Mouse (Mus musculus) retina, embryonic 14.5 days (tissue): Measurements from ENCODE around the gene Enthd1.
"Not testable (repeated sequence)": the region's sequence is repeated elsewhere in the genome, so short reads cannot be mapped to it uniquely, and the experiment has no call there.

Experiments
- DNase-seq: peaks from one replicate; pipeline ENCODE4 v3.0.0-alpha.2; 2015; ENCODE audit warnings: low spot score

The Enthd1 gene

GRCm38 (mm10) chr15:80565106-80565665, at the start of gene Enthd1:
TSS of gene Enthd1 (minus strand) at chr15:80565156.
- no peak for DNase-seq

- DNase-seq: no peak
Observed at GRCm38 (mm10) chr15:80613904-80614303, 48.9 kb upstream of the Enthd1 start.

- DNase-seq: no peak
Observed at GRCm38 (mm10) chr15:80611478-80611877, 46.5 kb upstream of the Enthd1 start.

GRCm38 (mm10) chr15:80610335-80610734, 45.4 kb upstream of the Enthd1 start:
- DNase-seq: no peak

DNA sequence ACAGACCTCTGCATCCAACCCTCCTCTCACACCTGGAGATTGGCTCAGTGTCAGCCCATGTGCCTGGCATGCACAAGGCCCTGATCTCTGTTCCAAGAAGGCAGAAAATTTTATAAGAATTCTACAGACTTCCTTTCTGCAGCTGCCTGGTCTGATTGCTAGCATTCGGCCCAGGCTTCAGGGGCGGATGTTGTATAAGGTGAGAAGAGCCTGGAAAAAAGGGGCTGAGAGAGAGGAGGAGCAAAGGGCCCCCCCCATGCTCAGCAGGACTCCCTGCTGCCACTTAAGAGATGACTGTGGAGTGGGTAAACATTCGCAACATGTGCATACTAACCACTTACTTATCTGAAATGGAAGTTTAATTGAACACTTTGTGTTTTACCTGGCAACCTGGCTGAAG, 43.0 kb upstream of the Enthd1 start:
- no peak for DNase-seq

GRCm38 (mm10) chr15:80604026-80604425, 39.1 kb upstream of the Enthd1 start:
- DNase-seq: no peak

DNA sequence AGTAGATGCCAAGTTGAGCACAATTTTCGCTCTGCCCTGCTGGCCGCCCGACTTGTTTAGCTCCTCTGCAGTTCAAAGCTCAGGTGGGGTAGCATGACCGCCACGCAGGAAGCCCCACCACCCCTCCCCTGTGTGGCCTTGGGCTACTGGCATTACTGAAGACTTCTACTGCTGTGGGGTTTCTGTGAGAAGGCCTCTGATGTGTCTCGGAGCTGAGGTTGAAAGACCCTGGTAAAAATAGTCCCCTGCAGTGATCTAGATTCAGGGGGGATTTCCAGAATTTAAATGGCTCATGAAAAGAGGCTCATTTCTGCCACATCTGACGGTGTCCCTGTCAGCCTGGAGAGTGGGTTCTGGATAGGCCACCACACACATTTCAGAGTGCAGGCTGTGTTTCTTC, 37.5 kb upstream of the Enthd1 start:
- DNase-seq: no peak

DNA sequence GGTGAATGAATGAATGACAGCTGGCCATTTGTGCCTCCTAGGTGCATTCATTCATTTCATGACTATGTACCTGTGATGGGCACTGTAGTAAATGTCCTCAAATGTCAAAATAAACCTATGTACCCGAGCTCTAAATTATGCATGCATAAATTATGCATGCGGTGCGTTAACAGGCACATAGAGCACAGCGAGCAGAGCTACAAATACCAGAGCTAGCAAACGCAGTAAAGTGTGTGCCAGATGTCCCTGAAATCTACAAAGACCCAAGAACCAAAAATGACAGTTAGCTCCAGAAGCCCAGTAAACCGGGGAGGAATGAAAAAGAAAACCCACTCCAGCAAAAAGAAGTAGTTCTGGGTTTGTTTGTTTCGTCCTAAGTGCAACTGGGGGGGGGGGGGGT, 36.5 kb upstream of the Enthd1 start:
- DNase-seq: no peak

GRCm38 (mm10) chr15:80599843-80600242, 34.9 kb upstream of the Enthd1 start:
- DNase-seq: no peak

- DNase-seq: no peak
Observed at GRCm38 (mm10) chr15:80599213-80599750, 34.3 kb upstream of the Enthd1 start.

GRCm38 (mm10) chr15:80598750-80599149, 33.8 kb upstream of the Enthd1 start:
- DNase-seq: no peak

DNA sequence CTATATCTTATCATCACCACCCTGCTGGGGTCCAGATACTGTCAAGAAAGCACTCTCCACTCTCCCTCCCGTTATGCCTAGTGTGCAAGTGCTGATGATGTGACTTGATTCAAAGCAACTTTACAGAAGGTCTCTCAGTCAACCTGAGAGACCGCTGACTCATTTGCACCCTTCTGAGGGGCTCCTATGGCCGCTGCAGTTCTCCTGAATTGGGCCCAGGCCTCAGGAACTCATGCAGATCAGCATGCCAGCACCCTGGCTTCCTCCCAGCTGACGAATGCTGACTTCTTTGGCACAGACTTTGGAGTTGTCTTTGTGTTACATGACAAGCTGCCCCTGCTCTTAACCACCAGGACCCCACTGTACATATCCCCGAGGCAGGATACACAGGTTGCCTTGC, 28.9 kb upstream of the Enthd1 start:
- DNase-seq: no peak

- DNase-seq: no peak
Observed at GRCm38 (mm10) chr15:80592737-80593136, 27.8 kb upstream of the Enthd1 start.

GRCm38 (mm10) chr15:80590641-80591040, 25.7 kb upstream of the Enthd1 start:
- no peak for DNase-seq

DNA sequence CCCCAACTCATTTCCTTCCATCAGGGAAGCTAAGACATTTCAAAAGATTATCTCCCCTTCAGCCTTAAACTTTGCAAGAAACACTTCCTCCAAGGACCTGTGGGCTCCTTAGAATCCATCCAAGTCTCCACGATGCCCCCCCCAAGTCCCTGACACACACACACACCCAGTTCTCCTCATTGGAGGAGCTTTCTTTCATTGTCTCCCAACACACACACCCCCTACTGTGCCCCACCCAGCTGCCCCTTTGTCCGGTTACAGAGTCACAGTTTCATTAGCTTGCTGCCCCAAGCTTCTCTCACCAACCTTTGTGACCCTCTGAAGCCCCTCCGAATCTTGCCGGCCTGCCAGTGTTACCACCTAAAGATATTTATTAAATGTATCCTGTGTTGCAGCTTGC, 21.3 kb upstream of the Enthd1 start:
- DNase-seq: no peak

DNA sequence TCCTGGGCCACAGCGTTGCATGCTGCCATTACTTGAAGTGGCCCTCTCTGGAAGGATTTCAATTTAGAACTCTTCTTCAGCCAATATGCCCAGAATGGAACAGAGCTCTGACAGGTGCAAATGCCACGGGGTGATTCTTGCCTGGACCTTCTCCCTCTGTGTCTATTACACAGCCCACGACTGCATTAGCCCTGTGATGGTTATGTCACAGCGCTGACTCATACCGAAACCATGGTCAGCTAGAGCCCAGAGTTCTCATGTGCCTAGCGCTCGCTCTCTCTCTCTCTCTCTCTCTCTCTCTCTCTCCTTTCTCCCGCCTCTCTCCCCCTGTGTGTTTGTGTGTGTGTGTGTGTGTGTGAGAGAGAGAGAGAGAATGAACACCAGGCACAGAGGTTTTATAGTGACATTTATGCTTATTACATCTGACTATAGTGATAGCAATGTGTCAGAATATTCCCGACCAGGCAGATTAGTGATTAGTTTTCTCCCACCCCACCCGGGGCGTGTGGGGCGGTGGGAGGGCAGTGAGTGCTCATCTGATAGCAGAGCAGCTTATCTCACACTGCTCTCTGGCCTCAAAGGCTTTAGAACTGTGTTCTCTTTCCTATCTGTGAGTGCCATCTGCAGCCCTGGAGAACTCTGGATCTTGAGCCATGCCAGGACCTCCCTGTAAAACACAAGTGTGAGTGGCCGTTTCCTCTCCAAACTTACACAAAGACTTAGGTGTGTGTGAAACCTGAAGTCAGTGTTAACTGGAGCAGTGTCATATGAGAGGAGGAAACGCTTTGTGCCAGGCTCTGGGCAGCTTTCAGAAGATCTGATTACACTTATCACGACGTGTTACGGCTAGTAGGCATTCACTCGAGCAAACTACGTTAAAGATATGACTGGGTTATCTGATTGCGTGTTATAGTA, 17.9 kb upstream of the Enthd1 start:
- DNase-seq: no peak

- not testable (repeated sequence) for DNase-seq
Observed at GRCm38 (mm10) chr15:80580585-80580984, 15.6 kb upstream of the Enthd1 start.

GRCm38 (mm10) chr15:80579121-80579520, 14.2 kb upstream of the Enthd1 start:
- no peak for DNase-seq

- DNase-seq: peak; percentile 23
Observed at GRCm38 (mm10) chr15:80577166-80577960, 12.4 kb upstream of the Enthd1 start.

DNA sequence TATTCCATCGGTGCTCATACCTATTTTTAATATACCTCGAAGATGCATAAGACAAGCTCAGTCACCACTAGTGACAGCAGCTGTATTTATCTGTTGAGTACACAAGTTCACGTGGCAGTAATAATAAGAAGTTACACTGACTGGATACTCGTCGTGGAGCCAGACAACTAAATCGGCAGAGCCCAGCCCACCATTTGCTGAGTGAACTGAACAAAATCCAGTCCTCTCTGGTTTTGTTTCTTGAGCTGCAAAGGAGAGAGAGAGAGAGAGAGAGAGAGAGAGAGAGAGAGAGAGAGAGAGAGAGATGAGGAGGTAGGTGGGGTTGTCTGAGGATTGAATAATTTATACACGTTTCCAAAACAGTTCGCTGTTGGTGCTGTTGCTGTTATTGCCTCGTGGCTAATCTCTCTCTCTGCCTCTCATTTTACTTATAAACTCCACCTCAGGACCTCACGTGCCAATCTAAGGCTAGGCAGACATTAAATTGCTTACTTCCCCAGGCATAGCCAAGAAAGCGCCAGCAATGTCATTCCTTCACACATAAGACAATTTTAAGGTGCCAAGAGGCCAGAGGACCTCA, 11.5 kb upstream of the Enthd1 start:
- DNase-seq: no peak

DNA sequence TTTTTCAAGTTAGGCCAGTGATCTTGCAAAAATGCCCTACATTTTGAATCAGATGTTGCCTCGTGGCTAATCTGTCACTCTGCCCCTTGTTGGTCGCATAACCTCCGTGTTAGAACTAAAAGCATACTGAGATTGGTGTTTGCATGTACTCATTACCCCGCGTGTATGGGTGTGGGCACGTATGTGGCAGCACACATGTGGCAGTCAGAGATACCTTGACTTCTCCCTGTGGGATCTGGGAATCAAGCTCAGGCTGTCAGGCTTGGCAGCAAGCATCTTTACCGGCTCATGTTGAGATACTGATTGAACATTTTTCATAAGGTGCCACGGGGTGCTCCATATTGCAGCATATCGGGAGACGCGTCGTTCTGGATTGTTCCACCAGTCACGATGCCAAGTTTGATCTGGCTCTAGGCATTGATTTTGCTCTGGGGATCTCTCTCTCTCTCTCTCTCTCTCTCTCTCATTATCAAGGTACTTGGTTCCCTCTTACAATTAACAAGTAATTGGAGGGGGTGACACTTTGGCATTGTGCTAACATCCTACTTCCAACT, 10.9 kb upstream of the Enthd1 start:
- DNase-seq: no peak
